Mouse (Mus musculus) retina, adult 2 months (tissue): ENCODE measurements around the gene Alg12.
A peak's percentile ranks its signal among the peaks of the same experiment; 100 is the strongest.

Experiments
- DNase-seq: peaks from one replicate; pipeline ENCODE4 v3.0.0-alpha.2; 2012; ENCODE audit warnings: low read depth, low spot score

Gene Alg12

DNA sequence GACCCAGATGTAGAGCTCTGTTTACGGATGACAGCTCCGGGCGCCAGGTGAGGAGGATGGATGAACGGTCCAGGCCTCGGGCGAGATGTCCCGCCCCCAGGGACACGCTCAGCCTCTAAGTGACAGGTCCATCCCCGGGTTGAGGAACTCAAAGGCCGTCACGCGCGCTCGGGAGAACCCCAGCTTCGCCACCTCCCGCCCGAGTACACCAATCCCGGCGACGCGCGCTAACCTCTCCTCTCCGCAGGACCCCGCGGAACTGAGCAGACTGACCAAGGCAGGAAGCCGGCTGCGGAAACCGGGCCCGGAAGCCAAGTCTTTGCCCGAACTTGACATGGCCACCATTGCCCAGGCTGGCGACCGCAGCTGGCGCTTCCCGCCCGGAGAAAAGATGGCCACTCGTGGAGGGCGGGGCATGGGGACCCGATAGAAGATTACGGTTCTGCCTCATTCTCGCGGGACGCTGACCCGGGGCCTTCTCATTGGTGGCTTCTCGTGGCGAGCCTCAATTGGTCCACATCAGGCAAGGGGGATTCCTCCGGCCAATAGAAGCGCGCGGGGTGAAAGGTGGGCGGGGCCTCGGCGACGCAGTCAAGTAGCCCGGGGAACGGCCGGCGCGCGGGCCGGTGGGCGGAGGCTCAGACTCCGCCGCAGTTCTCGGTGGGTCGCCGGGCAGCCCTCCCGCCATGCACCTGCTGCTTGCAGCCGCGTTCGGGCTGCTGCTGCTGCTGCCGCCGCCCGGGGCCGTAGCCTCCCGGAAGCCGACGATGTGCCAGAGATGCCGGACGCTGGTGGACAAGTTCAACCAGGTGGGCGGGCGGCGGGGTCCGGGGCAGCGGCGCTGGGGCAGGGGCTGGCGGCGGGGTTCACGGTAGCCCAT lies at the start of gene Alg12, which contains the start of gene Creld2:
TSS of gene Alg12 (minus strand) at position 293 of the 880 bp plus-strand sequence.
TSS of gene Creld2 (plus strand) at position 621 of the 880 bp plus-strand sequence.
- DNase-seq = peak; percentile 95

DNA sequence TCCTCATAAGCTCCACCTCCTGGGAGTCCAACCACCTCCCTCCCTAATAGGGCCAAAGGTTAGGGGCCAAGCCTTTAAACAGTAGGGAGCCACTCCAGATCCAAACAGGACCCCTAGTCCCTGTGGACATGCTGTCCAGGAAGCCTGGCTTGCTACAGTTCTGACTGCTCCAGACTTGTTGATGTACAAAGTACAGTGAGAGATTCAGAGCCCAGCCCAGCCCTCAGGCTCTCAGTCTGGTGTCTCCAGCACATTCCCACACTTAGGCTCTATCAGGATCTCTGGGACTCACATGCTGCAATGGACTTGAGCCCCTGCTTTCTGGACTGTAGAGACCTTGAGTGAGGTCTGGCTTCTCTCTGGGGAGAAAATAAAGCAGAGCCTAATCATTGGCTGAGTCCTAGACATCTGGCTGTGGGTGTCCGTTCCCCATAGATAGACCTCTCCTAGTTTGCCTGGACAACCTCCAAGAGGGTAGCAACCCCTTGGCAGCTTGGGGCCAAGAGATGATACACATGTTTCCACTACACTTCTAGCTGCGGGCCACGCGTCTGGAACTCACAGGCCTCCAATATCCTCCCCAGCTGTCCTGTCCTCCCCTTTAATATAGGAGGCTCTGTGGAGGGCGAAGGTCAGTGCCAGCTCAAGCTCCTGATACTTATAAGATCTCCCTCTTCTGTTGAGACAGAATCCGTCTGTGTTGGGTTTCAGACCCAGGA lies 49.1 kb upstream of the Alg12 start:
- no peak for DNase-seq

DNA sequence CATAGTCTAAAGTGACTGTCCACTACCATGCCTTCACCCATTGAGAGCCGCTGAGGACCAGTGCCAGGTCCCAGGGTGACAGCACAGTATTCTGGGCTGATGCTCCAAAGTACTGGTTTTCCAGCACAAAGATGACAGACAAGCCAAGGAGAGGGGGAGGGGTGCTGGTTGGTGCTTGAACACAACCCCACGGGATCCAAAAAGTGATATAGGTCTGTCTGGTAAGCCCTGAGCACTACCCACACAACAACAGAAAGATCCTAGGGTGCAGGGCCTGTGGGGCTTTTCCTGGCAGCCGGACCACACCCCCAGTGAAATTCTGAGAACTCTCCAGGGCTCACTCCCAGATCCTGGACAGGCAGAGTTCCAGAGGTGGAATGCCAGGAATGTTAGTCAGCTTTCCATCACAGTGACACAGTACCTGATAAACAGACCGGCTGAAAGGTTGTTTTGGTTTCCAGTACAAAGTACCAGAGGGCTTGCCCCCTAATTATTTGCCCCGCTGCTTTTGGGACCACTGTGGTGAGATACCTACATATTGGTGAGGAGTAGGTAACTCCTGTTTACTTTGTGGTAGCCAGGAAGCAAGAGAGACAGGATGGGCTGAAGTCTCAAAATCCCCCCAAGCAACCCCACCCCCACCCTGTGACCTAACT lies 48.4 kb upstream of the Alg12 start:
- no peak for DNase-seq

DNA sequence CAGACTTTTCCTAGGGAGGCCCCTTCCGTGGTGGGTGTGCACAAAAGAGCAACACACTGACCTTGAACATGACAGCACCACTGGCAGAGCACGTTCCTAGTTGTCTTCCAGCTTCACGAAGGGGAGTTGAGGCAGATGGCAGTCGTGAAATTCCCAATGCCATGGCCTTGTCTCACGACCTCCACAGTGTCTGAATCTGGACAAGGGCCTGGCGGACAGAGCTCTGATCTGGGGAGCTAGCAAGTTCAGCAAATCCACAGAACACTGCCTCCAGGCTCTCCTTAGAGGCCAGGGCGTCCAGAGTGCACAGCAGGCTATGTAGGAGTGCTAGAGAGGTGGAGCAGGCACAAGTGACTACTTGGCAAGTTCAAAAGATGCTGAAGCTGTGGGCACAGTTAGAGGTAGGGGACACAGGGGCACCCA lies 47.8 kb upstream of the Alg12 start:
- no peak for DNase-seq

DNA sequence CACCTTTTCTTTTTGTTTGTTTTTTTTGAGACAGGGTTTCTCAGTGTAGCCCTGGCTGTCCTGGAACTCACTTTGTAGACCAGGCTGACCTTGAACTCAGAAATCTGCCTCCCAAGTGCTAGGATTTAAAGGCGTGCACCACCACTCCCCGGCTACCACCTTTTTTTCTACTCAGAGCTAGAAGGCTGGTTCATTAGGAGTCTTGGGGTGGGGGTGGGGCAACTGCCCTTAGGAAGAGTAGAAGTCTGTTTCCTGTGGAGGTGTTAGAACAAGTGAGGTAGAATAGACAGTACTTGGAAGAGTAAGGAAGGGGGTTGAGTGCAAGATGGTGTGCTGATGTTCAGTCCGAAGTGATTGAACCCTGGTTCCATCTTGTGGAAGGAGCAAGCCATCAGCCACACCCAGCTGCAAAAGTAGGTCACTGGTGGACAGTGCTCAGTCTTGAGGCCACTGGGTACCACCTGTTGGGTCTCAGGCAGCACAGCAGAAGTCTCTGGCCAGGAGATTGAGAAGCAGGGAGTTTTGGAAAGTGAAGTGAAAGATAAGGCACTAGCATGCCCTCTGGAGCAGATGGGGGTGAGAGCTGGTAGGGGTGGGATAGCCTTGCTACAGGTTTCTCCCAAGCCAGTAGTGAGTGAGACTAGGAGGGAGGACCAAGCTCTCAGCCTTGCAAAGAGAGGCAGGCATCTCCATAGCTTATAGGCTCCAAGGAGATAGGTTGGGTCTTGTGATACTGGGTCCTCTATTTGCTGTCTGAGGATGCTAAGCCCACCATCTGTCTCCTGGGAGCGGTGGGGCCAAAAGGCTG lies 47.0 kb upstream of the Alg12 start:
- DNase-seq = no peak

DNA sequence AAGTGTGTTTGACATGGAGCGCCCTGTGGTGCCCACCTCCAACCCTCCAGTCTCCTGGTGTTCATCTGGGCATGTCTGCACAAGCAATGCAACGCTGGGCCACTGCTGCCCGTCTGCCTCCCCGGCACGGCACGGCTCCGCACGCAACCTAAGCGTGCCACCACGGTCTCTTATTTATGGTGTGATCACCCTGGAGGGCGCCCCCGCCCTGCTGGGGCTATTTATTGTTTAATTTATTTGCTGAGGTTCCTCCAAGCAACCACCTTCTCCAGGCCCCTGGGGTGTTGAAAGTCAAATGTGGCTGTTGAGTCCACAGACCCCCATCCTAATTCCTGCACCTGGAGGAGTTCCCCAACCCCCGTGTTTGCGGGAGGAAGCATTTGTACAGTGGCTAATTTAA lies 45.9 kb upstream of the Alg12 start:
- DNase-seq = no peak

DNA sequence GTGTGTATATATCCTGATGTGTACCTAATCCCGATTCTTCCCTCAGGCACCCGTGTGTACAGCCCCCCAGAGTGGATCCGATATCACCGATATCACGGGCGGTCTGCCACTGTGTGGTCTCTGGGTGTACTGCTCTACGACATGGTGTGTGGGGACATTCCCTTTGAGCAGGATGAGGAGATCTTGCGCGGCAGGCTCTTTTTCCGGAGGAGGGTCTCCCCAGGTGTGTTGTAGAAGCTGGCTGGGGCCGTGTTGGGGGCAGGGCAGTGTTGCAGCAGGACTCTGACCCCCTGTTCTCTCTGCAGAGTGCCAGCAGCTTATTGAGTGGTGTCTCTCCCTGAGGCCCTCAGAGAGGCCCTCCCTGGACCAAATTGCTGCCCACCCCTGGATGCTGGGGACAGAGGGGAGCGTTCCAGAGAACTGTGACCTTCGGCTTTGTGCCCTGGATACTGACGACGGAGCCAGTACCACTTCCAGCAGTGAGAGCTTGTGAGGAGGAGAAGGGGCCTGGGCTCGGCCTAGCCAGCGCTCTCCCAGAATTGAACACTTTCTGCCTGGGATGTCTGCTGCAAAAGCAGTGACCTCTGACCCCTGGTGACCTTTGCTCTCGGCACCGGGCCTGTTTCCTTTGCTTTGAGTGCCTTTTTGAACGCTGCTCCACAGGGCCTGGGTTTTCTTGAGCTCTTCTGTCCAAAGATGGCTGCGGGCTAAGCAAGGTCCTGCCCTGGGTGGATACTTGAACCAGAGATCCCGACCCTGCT lies 45.3 kb upstream of the Alg12 start:
- DNase-seq = no peak

DNA sequence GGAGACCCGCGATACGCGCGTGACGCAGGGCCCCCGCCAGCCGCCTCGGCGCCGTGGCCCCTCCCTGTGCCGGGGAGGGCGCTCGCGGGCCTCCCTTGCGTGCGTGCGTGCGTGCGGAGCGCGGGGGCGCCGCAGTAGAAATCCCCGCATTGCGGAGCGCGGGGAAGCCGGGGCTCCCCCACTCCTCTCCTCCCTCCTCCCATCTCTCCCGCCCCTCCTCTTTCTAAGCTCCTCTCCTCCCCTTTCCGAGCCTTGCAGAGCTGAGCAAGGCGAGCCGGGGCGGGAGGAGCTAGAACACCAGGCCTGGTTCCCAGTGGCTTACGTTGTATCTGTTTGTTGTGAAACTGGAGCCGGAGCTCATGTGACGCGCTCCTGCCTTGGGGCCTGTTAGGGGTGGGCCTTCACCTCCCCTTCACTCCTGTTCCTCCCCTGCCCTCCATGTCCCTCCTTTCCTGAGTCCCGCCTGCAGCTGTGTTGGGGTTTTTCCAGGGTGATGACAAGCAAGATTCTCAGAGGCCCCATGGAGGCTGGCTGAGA lies 44.6 kb upstream of the Alg12 start:
- DNase-seq = peak; percentile 67

DNA sequence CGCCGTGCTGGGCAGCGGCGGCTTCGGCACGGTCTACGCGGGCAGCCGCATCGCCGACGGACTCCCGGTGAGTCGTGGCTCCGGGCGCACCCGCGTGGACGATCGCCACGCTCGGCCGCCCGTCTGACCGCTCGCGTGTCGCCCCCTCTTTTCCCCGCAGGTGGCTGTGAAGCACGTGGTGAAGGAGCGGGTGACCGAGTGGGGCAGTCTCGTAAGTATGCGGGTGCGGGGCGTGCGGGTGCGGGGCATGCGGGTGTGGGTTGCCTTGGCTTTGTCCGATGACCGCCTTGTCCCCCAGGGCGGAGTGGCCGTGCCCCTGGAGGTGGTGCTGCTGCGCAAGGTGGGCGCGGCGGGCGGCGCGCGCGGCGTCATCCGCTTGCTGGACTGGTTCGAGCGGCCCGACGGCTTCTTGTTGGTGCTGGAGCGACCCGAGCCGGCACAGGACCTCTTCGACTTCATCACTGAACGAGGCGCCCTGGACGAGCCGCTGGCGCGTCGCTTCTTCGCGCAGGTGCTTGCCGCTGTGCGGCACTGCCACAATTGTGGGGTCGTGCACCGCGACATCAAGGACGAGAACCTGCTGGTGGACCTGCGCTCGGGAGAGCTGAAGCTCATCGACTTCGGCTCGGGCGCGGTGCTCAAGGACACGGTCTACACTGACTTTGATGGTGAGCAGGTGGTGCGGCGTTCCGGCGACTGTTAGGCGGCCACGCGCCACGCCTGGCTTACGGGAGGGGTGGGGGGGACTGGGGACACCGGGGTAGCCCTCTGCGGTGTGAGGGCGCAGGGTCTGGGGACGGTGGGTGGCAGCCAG lies 44.0 kb upstream of the Alg12 start:
- no peak for DNase-seq

DNA sequence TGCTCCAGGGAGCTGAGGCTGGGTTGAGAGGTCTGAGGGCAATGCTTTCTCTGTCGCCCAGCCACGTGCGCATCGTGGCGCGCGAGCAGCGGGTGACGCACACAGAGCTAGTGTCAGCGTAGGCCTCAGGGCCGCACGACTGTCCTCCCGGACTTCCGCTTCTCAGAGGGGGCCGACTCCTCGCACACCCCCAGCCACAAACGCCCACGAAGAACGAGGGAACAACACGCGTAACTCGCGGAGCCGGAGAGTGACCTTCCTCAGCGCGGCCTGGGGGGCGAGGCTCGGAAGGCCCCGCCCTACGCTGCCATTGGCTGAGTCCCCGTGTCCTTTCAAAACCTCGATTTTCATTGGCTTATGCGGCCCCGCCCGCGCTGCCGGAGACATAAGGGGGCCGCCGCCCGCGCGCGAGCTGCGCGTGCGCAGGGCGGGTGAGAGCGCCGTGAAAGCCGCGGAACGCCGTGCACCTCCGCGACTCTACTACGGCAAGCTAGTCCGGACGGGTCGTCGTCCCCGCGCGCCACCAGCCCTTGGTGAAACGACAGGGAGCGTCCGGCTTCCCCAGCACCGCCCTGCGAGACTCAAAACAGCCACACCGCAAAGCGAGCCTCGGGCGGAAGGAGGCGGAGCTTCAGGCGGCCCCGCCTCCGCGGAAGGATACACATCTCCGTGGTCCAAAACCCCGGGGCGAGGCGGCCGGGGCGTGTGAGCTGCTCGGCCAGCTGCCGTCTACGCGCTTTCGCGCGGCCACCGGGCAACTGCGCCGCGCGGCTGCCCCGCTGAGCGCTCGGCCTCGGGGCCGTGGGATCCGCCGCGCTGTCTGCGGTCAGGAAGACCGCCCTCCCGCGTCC lies 42.9 kb upstream of the Alg12 start, which contains the start of gene Pim3:
TSS of gene Pim3 (plus strand) at position 415 of the 851 bp plus-strand sequence.
- DNase-seq = peak; percentile 98

DNA sequence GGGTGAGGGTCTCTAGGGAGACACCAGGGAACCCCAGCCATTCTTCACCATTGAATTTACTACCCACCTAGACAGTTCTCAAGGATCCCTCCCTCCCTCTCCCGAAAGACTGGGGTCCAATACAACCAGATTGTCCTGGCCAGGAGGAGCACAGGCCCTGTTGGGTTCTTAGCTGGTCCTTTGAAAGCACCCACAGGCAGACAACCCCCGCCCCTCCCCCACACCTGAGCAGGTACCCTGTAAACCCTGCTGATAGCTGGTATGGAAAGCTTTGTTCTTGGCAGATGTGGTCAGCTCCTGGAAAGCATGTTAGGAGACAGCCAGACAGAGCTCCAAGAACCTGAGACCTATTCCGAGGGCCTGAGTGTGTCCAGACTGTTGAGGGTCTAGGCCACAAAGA lies 41.7 kb upstream of the Alg12 start:
- DNase-seq = no peak

DNA sequence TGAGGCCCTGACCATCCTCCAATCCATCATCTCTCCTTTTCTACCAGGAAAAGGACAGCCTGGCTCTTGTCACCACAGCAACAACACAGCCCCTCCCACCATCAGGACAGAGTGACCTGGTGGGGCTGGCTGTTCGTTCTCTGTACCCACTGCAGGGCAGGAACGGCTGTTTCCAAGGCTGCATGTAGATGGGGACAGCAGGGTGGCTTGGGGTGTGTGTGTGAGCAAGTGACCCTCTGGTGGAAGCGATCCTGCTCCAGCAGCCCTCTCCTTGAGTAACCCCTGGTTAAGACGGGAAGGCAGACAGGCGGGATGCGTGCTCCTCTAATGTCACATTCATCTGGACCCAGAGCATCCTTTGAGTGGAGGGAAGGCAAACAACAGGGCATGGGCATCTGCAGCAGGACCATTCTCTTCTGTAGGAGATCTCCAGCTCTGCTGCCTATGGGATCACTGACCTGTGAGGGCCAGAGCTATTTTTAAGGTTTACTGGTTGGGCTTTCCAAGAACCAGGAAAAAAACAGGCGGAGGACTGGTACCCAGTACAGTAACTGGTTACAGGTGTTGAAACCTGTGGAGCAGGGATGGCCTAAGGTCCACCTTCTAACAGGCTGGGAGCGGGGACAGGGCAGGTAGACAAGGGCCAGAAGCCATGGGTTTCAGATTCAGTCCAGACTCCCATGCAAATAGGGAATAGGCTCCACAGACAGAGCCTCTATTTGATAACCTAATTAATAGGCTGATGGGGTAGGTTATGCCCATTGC lies 40.3 kb upstream of the Alg12 start:
- DNase-seq = no peak

DNA sequence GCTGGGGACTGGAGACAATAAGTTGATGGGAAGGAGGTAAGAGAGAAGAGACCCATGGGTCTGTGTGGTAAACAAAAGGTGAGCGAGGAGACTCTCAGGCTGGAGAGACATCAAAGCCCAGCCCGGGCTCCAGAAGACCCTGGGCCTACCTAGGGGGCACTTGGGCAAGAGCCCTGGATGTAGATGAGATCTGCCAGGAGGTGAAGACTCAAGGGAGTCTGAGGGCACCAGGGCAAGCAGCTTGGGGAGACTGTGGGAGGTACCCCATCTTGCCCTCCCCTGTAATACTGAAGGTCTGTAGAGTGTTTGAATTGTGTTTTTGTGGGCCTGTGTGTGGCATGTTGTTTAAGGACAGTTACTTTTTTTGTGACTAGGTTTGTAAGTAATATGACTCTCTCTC lies 39.6 kb upstream of the Alg12 start:
- DNase-seq = no peak

DNA sequence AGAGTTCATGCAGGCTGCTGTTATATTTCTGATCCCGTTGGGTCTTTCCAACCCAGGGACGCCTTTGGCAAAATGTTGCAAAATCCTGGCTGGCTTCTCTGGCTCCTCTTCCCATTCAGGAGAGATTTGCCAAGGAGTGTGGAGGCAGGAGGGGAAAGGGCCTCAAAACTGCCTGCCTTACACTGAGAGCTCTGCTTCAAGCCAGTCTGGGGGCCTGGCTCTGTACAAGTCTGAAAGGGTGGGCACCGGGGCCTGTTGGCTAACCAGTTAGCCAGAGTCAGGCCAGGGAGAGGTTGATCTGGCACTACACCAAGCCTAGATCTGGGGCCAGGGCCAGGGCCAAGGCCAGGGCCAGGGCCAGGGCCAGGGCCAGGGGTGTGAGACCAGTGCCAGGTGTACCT lies 39.0 kb upstream of the Alg12 start:
- no peak for DNase-seq

DNA sequence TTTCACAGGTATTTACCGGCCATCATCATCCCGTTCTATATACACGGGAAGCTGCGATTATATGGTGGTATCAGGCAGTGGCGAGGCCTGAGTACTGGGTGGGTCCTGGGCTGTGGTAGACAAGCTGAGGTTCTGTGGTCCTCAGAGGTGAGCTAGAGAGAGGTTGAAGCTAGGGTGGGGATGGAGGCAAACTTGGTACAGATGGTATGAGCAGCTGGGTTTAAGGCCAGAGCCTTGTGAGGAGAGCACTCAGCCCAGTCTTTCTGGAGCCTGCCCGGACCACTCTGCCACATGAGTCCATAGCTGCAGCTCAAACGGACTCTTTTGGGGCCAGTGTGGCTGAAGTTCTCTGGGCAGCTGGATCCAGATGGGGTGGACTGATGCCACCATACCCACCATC lies 38.2 kb upstream of the Alg12 start:
- no peak for DNase-seq

DNA sequence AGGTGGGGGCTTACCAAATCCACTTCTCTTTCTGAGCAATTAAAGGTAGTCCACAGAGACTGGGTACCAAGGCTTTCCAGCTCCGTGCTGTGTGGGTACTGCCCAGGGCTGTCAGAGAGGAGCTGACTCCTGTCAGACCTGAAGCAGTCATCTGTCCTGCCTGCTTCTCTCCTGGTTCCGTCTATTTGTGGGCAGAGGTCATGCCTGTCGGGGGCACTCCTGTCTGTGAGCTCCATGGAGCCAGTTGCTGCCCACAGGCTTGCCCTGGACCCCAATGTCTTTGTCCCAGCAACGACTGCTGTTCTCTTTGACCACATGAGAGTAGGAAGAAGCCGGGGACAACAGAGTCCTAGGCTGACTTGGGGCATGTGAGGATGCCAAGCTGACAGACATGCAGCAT lies 37.5 kb upstream of the Alg12 start:
- DNase-seq = no peak

DNA sequence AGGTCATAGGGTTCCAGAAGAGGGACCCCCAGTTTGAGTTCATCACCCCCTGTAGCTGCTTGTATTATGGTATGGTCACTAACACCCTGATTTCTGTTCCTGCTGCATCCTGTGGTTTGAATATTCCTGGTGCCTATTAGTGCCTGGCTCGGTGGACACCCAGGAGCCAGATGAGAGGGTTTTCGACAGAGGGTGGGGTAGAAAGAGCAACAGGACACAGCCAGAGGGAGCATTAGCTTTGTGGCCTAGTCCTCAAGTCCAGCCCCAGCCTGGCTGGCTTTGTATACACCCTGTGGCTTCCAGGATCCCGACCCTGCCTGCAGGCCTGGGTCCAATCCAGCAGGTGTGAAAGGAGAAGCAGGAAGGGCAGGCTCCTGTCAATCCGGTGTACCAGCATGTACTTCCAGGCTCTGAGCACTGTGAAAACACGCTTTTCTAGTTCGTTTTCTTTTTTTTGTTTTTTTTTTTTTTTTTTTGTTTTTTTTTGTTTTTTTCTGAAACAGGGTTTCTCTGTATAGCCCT lies 36.8 kb upstream of the Alg12 start:
- no peak for DNase-seq
